Mouse (Mus musculus): ENCODE data around the gene Setd7. TPM values are rescaled to one million over a fixed set of nuclear protein-coding genes. Genes with fewer than 3 reads are reported as not detected.
"Not testable (repeated sequence)": the region's sequence is repeated elsewhere in the genome, so short reads cannot be mapped to it uniquely, and the experiment has no call there.

Setd7 gene
- polyA plus RNA-seq, 1 experiment from 2014 or later: 0.64 TPM

- WGBS (ENCODE audit: insufficient replicate concordance): 42% methylated on average over 15 of the region's 15 CpGs
- no peaks in the 10 kb centered on the region for H3K9me3 ChIP-seq (replicated peaks; ENCODE audit: control insufficient read depth, low read length)
- H3K4me3 ChIP-seq (ENCODE audit: low read depth, low read length): no peak overlapping the region
- H3K36me3 ChIP-seq (ENCODE audit: control insufficient read depth, insufficient read depth): no peaks in the 10 kb centered on the region
- H3K27ac ChIP-seq (ENCODE audit: low read length): no peak overlapping the region
- ATAC-seq (ENCODE audit: low read depth): no peak
- H3K4me1 ChIP-seq (ENCODE audit: control insufficient read depth, low read depth, low read length): no peaks in the 10 kb centered on the region
- H3K9ac ChIP-seq (ENCODE audit: low read depth, low read length): no peak overlapping the region
- no peak overlapping the region for H3K4me2 ChIP-seq (ENCODE audit: low read depth, low read length)
- no peaks in the 10 kb centered on the region for H3K27me3 ChIP-seq (ENCODE audit: control insufficient read depth, insufficient read depth, low read depth, low read length)
Observed at GRCm38 (mm10) chr3:51590207-51590892, 29.7 kb upstream of the Setd7 start.

- H3K36me3 ChIP-seq (ENCODE audit: control insufficient read depth, insufficient read depth): no peaks in the 10 kb centered on the region
- no peak overlapping the region for H3K27ac ChIP-seq (ENCODE audit: low read length)
- no peak overlapping the region for H3K4me3 ChIP-seq (ENCODE audit: low read depth, low read length)
- WGBS (ENCODE audit: insufficient replicate concordance): 44% methylated on average over 7 of the region's 7 CpGs
- H3K4me1 ChIP-seq (ENCODE audit: control insufficient read depth, low read depth, low read length): no peaks in the 10 kb centered on the region
- H3K9me3 ChIP-seq (replicated peaks; ENCODE audit: control insufficient read depth, low read length): no peaks in the 10 kb centered on the region
- no peak overlapping the region for H3K9ac ChIP-seq (ENCODE audit: low read depth, low read length)
- H3K4me2 ChIP-seq (ENCODE audit: low read depth, low read length): no peak overlapping the region
- no peak for ATAC-seq (ENCODE audit: low read depth)
- H3K27me3 ChIP-seq (ENCODE audit: control insufficient read depth, insufficient read depth, low read depth, low read length): no peaks in the 10 kb centered on the region
Observed at GRCm38 (mm10) chr3:51587697-51588262, 27.1 kb upstream of the Setd7 start.

- 26% methylated on average over 18 of the region's 18 CpGs for WGBS (ENCODE audit: insufficient replicate concordance)
- H3K4me2 ChIP-seq (ENCODE audit: low read depth, low read length): no peak overlapping the region
Observed at GRCm38 (mm10) chr3:51583574-51584391, 23.1 kb upstream of the Setd7 start.

GRCm38 (mm10) chr3:51579243-51579642 is 18.6 kb upstream of the Setd7 start:
- H3K27ac ChIP-seq (ENCODE audit: low read length): not testable (repeated sequence)

More at GRCm38 (mm10) chr3:51583574-51584391, 23.1 kb upstream of the Setd7 start:
- Histone ChIP-seq H3K9ac (ENCODE audit: low read depth, low read length) (no peak overlapping the region), H3K9me3 (replicated peaks; ENCODE audit: control insufficient read depth, low read length) (no peaks in the 10 kb centered on the region), H3K36me3 (ENCODE audit: control insufficient read depth, insufficient read depth) (no peaks in the 10 kb centered on the region), H3K4me1 (ENCODE audit: control insufficient read depth, low read depth, low read length) (no peaks in the 10 kb centered on the region), H3K27me3 (ENCODE audit: control insufficient read depth, insufficient read depth, low read depth, low read length) (no peaks in the 10 kb centered on the region), H3K4me3 (ENCODE audit: low read depth, low read length) (no peak overlapping the region), H3K27ac (ENCODE audit: low read length) (no peak overlapping the region)
- ATAC-seq (ENCODE audit: low read depth): no peak

GRCm38 (mm10) chr3:51577816-51578749 is 17.4 kb upstream of the Setd7 start:
- Histone ChIP-seq H3K4me2 (ENCODE audit: low read depth, low read length) (no peak overlapping the region), H3K36me3 (ENCODE audit: control insufficient read depth, insufficient read depth) (no peaks in the 10 kb centered on the region), H3K27me3 (ENCODE audit: control insufficient read depth, insufficient read depth, low read depth, low read length) (no peaks in the 10 kb centered on the region), H3K4me3 (ENCODE audit: low read depth, low read length) (no peak overlapping the region), H3K4me1 (ENCODE audit: control insufficient read depth, low read depth, low read length) (no peaks in the 10 kb centered on the region), H3K9me3 (replicated peaks; ENCODE audit: control insufficient read depth, low read length) (no peaks in the 10 kb centered on the region), H3K9ac (ENCODE audit: low read depth, low read length) (no peak overlapping the region), H3K27ac (ENCODE audit: low read length) (no peak overlapping the region)
- WGBS (ENCODE audit: insufficient replicate concordance): 44% methylated on average over 12 of the region's 12 CpGs
- ATAC-seq (ENCODE audit: low read depth): no peak

More at GRCm38 (mm10) chr3:51579243-51579642, 18.6 kb upstream of the Setd7 start:
- H3K27me3 ChIP-seq (ENCODE audit: control insufficient read depth, insufficient read depth, low read depth, low read length); H3K4me1 ChIP-seq (ENCODE audit: control insufficient read depth, low read depth, low read length); ATAC-seq (ENCODE audit: low read depth); H3K9ac ChIP-seq (ENCODE audit: low read depth, low read length); H3K4me3 ChIP-seq (ENCODE audit: low read depth, low read length); H3K36me3 ChIP-seq (ENCODE audit: control insufficient read depth, insufficient read depth); H3K4me2 ChIP-seq (ENCODE audit: low read depth, low read length); H3K9me3 ChIP-seq (replicated peaks; ENCODE audit: control insufficient read depth, low read length): not testable (repeated sequence)
- WGBS (ENCODE audit: insufficient replicate concordance): 65% methylated on average over 4 of the region's 4 CpGs

- H3K4me1 ChIP-seq (ENCODE audit: control insufficient read depth, low read depth, low read length): no peaks in the 10 kb centered on the region
- H3K27me3 ChIP-seq (ENCODE audit: control insufficient read depth, insufficient read depth, low read depth, low read length): no peaks in the 10 kb centered on the region
- WGBS (ENCODE audit: insufficient replicate concordance): 63% methylated on average over 11 of the region's 11 CpGs
- no peaks in the 10 kb centered on the region for H3K36me3 ChIP-seq (ENCODE audit: control insufficient read depth, insufficient read depth)
- H3K4me2 ChIP-seq (ENCODE audit: low read depth, low read length): no peak overlapping the region
- no peak for ATAC-seq (ENCODE audit: low read depth)
- H3K9me3 ChIP-seq (replicated peaks; ENCODE audit: control insufficient read depth, low read length): no peaks in the 10 kb centered on the region
- H3K27ac ChIP-seq (ENCODE audit: low read length): no peak overlapping the region
- no peak overlapping the region for H3K4me3 ChIP-seq (ENCODE audit: low read depth, low read length)
- no peak overlapping the region for H3K9ac ChIP-seq (ENCODE audit: low read depth, low read length)
Observed at GRCm38 (mm10) chr3:51577359-51577758, 16.7 kb upstream of the Setd7 start.

- Histone ChIP-seq H3K9ac (ENCODE audit: low read depth, low read length) (no peak overlapping the region), H3K4me3 (ENCODE audit: low read depth, low read length) (no peak overlapping the region), H3K27ac (ENCODE audit: low read length) (no peak overlapping the region), H3K27me3 (ENCODE audit: control insufficient read depth, insufficient read depth, low read depth, low read length) (no peaks in the 10 kb centered on the region), H3K4me2 (ENCODE audit: low read depth, low read length) (no peak overlapping the region), H3K4me1 (ENCODE audit: control insufficient read depth, low read depth, low read length) (no peaks in the 10 kb centered on the region), H3K36me3 (ENCODE audit: control insufficient read depth, insufficient read depth) (no peaks in the 10 kb centered on the region), H3K9me3 (replicated peaks; ENCODE audit: control insufficient read depth, low read length) (no peaks in the 10 kb centered on the region)
- ATAC-seq (ENCODE audit: low read depth): no peak
- 68% methylated on average over 9 of the region's 9 CpGs for WGBS (ENCODE audit: insufficient replicate concordance)
Observed at GRCm38 (mm10) chr3:51573915-51574314, 13.2 kb upstream of the Setd7 start.

- Histone ChIP-seq H3K4me2 (ENCODE audit: low read depth, low read length) (no peak overlapping the region), H3K4me1 (ENCODE audit: control insufficient read depth, low read depth, low read length) (no peaks in the 10 kb centered on the region), H3K9ac (ENCODE audit: low read depth, low read length) (no peak overlapping the region), H3K27me3 (ENCODE audit: control insufficient read depth, insufficient read depth, low read depth, low read length) (no peaks in the 10 kb centered on the region), H3K27ac (ENCODE audit: low read length) (no peak overlapping the region), H3K4me3 (ENCODE audit: low read depth, low read length) (no peak overlapping the region), H3K9me3 (replicated peaks; ENCODE audit: control insufficient read depth, low read length) (no peaks in the 10 kb centered on the region), H3K36me3 (ENCODE audit: control insufficient read depth, insufficient read depth) (no peaks in the 10 kb centered on the region)
- 67% methylated on average over 4 of the region's 4 CpGs for WGBS (ENCODE audit: insufficient replicate concordance)
- ATAC-seq (ENCODE audit: low read depth): no peak
Observed at GRCm38 (mm10) chr3:51570200-51570599, 9.5 kb upstream of the Setd7 start.

Measured in liver, embryonic 16.5 days (tissue).